In the genomic region with DNA sequence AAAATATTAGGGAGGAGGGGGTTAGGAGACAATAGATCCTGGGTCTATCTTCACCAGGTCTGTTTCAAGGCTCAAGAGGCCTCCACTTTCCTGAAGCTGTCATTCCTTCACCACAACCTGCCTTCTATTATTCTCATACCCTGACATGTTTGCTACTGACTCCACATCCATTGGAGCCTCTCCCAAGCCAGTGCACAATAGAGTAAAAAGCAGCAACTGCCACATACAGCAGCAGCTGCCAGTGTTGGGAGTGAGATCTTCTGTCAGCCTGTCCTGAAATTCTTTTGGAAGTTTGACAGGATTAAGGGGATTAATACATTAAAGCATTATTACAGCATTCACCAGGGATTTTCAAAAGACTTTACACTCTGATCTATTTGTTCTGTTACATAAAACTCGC, we compare ENCODE assay signal across 14 mouse cellular contexts.
"Had no signal": no experiment of that assay in that cellular context is flagged by ENCODE, and none has a peak within 500 bp of the region (broad histone marks: within the 10 kb centered on the region; RNA-seq: fewer than 3 reads in every experiment).

No protein-coding gene starts in this region.

- H3K4me1 ChIP-seq: limb, embryonic 12.5 days; limb, embryonic 15.5 days had no signal

- H3K4me3 ChIP-seq: limb, embryonic 12.5 days; limb, embryonic 15.5 days had no signal

- H3K9me3 ChIP-seq: limb, embryonic 12.5 days; limb, embryonic 15.5 days had no signal

- H3K4me2 ChIP-seq: limb, embryonic 12.5 days; limb, embryonic 15.5 days; liver, embryonic 11.5 days; lung, embryonic 14.5 days had no signal

- H3K9ac ChIP-seq: limb, embryonic 12.5 days; limb, embryonic 15.5 days; liver, embryonic 14.5 days; liver, postnatal 0 days; lung, embryonic 14.5 days had no signal

- H3K27ac ChIP-seq: kidney, postnatal 0 days; limb, embryonic 12.5 days; limb, embryonic 15.5 days; liver, embryonic 14.5 days; macrophage had no signal

- H3K36me3 ChIP-seq: limb, embryonic 12.5 days; limb, embryonic 15.5 days had no signal

- DNase-seq: kidney, adult 2 months; kidney, postnatal 25 days; left cerebral cortex, postnatal 4 days; liver, postnatal 0 days; lung, embryonic 14.5 days; thymus, adult 18-20 months; thymus, postnatal 36 days had no signal

- H3K27me3 ChIP-seq: limb, embryonic 12.5 days; limb, embryonic 15.5 days had no signal

- ATAC-seq: liver, postnatal 0 days; lung, postnatal 0 days had no signal
